Comparison of ENCODE assay signal across 7 mouse cellular contexts in the genomic region with DNA sequence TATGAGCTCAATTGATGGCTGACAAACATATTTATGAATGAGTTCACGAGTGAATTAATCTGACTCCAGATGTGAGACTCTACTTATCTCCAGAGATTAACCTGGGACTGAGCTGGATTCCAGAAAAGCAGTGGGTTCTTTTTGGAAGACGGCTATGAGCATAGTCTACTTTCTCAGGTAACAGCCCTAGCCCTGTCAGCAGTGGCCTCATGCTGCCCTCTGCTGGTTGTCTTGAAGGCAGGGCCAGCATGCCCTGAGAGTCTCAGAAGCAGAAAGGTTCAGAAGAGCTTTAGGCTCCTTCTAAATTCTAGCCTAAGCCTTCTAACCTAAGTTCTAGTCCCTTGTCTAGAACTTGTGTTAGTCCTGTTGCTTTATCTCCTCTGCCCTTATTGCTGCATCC. TPM values are rescaled to one million over a fixed set of nuclear protein-coding genes. Genes with fewer than 3 reads are reported as not detected.
A peak's percentile ranks its signal among the peaks of the same experiment; 100 is the strongest.
DNase-seq lines count a peak whose midpoint lies in the region; ATAC-seq lines count a peak whose summit lies in the region.

No protein-coding gene starts in this region.

- 36% methylated on average over 2 of the region's 2 CpGs for WGBS in midbrain, embryonic 12.5 days
- WGBS in midbrain, embryonic 11.5 days: 26% methylated on average over 2 of the region's 2 CpGs

- no peak overlapping the region for H3K4me3 ChIP-seq in midbrain, embryonic 12.5 days
- H3K4me3 ChIP-seq in midbrain, embryonic 11.5 days (ENCODE audit: low read depth, low read length): no peak overlapping the region

- H3K9ac ChIP-seq in midbrain, embryonic 12.5 days (replicated peaks): no peak overlapping the region
- H3K9ac ChIP-seq in midbrain, embryonic 11.5 days (ENCODE audit: low read length): no peak overlapping the region

- H3K9me3 ChIP-seq in midbrain, embryonic 12.5 days: no peaks in the 10 kb centered on the region
- H3K9me3 ChIP-seq in midbrain, embryonic 11.5 days (ENCODE audit: control insufficient read depth, low read length): no peaks in the 10 kb centered on the region

- no peaks in the 10 kb centered on the region for H3K36me3 ChIP-seq in midbrain, embryonic 12.5 days
- no peaks in the 10 kb centered on the region for H3K36me3 ChIP-seq in midbrain, embryonic 11.5 days (ENCODE audit: control insufficient read depth, insufficient read depth, low read length)

- ATAC-seq in midbrain, embryonic 12.5 days (ENCODE audit: low FRiP score, low read depth): 0 out of 2 replicates have a peak, but pooled peaks have one; percentile 38
- ATAC-seq in midbrain, embryonic 11.5 days (ENCODE audit: low FRiP score): no peak

- DNase-seq in midbrain, embryonic 11.5 days (ENCODE audit: low spot score, missing footprints): no peak
- peak; percentile 23 for DNase-seq in adrenal gland, adult 8-10 months
- peak; percentile 27 for DNase-seq in embryo, embryonic 9.5 days (ENCODE audit: extremely low spot score)
- peak; percentile 68 to 72 for DNase-seq in kidney, postnatal 4 days
- peak; percentile 78 for DNase-seq in lung, postnatal 25 days (ENCODE audit: low spot score)
- DNase-seq in urinary bladder, postnatal 14 days (ENCODE audit: low spot score): peak; percentile 41

- no peak overlapping the region for H3K27ac ChIP-seq in midbrain, embryonic 12.5 days (replicated peaks)
- H3K27ac ChIP-seq in midbrain, embryonic 11.5 days (ENCODE audit: low read depth, low read length): no peak overlapping the region

- H3K27me3 ChIP-seq in midbrain, embryonic 12.5 days: no peaks in the 10 kb centered on the region
- H3K27me3 ChIP-seq in midbrain, embryonic 11.5 days (ENCODE audit: control insufficient read depth, insufficient read depth, low read length): no peaks in the 10 kb centered on the region

- H3K4me2 ChIP-seq in midbrain, embryonic 12.5 days (replicated peaks): no peak overlapping the region
- H3K4me2 ChIP-seq in midbrain, embryonic 11.5 days: no peak overlapping the region

- no peaks in the 10 kb centered on the region for H3K4me1 ChIP-seq in midbrain, embryonic 12.5 days
- H3K4me1 ChIP-seq in midbrain, embryonic 11.5 days (ENCODE audit: control insufficient read depth, insufficient read depth, low read length): no peaks in the 10 kb centered on the region

RNA-seq across cellular contexts. Expression of a gene that starts 11.4 kb away (rescaled TPM):
- polyA plus RNA-seq in midbrain, embryonic 12.5 days (2016; fragmentation: Nextera tagmentation; extraction: Ambion mirVana): not detected in 2 replicates
- not detected in 2 replicates for polyA plus RNA-seq in midbrain, embryonic 11.5 days (2014; fragmentation: Nextera tagmentation; extraction: Ambion mirVana)
- not detected for total RNA-seq in adrenal gland, adult 8-10 months (2022)

RNA-seq across cellular contexts. Expression of a gene that starts 22.3 kb away (rescaled TPM):
- not detected in 2 replicates for polyA plus RNA-seq in midbrain, embryonic 12.5 days (2016; fragmentation: Nextera tagmentation; extraction: Ambion mirVana)
- not detected in 2 replicates for polyA plus RNA-seq in midbrain, embryonic 11.5 days (2014; fragmentation: Nextera tagmentation; extraction: Ambion mirVana)
- not detected for total RNA-seq in adrenal gland, adult 8-10 months (2022)

RNA-seq across cellular contexts. Expression of a gene that starts 31.1 kb away (rescaled TPM):
- not detected in 2 replicates for polyA plus RNA-seq in midbrain, embryonic 12.5 days (2016; fragmentation: Nextera tagmentation; extraction: Ambion mirVana)
- polyA plus RNA-seq in midbrain, embryonic 11.5 days (2014; fragmentation: Nextera tagmentation; extraction: Ambion mirVana): not detected in 2 replicates
- total RNA-seq in adrenal gland, adult 8-10 months (2022): 1 to 10 TPM in 1 of 4 experiments, under 1 TPM in 3; 0.18 to 1.0 (median 0.44) TPM

RNA-seq across cellular contexts. Expression of a gene that starts 57.8 kb away (rescaled TPM):
- polyA plus RNA-seq in midbrain, embryonic 12.5 days (2016; fragmentation: Nextera tagmentation; extraction: Ambion mirVana): not detected in 2 replicates
- not detected in 2 replicates for polyA plus RNA-seq in midbrain, embryonic 11.5 days (2014; fragmentation: Nextera tagmentation; extraction: Ambion mirVana)
- 1 to 10 TPM in 1 of 4 experiments, under 1 TPM in 1, not detected in 2; 0.70 to 1.0 TPM for total RNA-seq in adrenal gland, adult 8-10 months (2022)
